Mouse (Mus musculus) midbrain, embryonic 11.5 days (tissue): ENCODE results near the gene Galk2. TPM values are rescaled to one million over a fixed set of nuclear protein-coding genes. Genes with fewer than 3 reads are reported as not detected.

ENCODE experiments used
- ATAC-seq: fragments of 200-750 bp; cut with Nextera tagmentation; 2 replicates; pipeline ENCODE4 v1.8.0; 2017; ENCODE audit warnings: moderate TSS enrichment, moderate library complexity; ENCODE audit not compliant: low FRiP score
- DNase-seq: peaks from one replicate; pipeline ENCODE4 v3.0.0; 2015; ENCODE audit warnings: low spot score; ENCODE audit errors: missing footprints
- H3K27ac ChIP-seq: fragments of 300-500 bp; sonication (generic); 2 replicates; pipeline ENCODE4 v1.5.1; 2014; ENCODE audit warnings: low read depth, low read length
- H3K27me3 ChIP-seq: fragments of 300-500 bp; sonication (generic); 2 replicates; pipeline ENCODE4 v1.6.1; 2014; ENCODE audit warnings: mild to moderate bottlenecking, low read length, moderate library complexity, mixed read lengths; ENCODE audit not compliant: control insufficient read depth, insufficient read depth
- H3K36me3 ChIP-seq: fragments of 300-500 bp; sonication (generic); 2 replicates; pipeline ENCODE4 v1.6.1; 2014; ENCODE audit warnings: mild to moderate bottlenecking, low read length, moderate library complexity, mixed read lengths; ENCODE audit not compliant: control insufficient read depth, insufficient read depth
- H3K4me1 ChIP-seq: fragments of 300-500 bp; sonication (generic); 2 replicates; pipeline ENCODE4 v1.6.1; 2014; ENCODE audit warnings: low read length; ENCODE audit not compliant: control insufficient read depth, insufficient read depth
- H3K4me2 ChIP-seq: fragments of 300-500 bp; sonication (generic); 2 replicates; pipeline ENCODE4 v1.6.1; 2014; ENCODE audit warnings: mild to moderate bottlenecking, moderate library complexity
- H3K4me3 ChIP-seq: fragments of 300-500 bp; sonication (generic); 2 replicates; pipeline ENCODE4 v1.5.1; 2014; ENCODE audit warnings: low read depth, low read length
- H3K9ac ChIP-seq: fragments of 300-500 bp; sonication (generic); 2 replicates; pipeline ENCODE4 v1.6.1; 2014; ENCODE audit warnings: low read length
- H3K9me3 ChIP-seq: fragments of 300-500 bp; sonication (generic); 2 replicates; pipeline ENCODE4 v1.6.1; 2016; ENCODE audit warnings: low read length; ENCODE audit not compliant: control insufficient read depth
- WGBS: fragments of 180-500 bp; shearing (Covaris S2); extraction: QIAGEN DNeasy Blood & Tissue Kit; methylation state at CpG from one replicate; pipeline ENCODE4 v1.1.7; 2014; 5-methylcytosine and 5-hydroxymethylcytosine counted together
- polyA plus RNA-seq: library from polyadenylated mRNA; unstranded; fragments of >200 nt; fragmentation: Nextera tagmentation; extraction: Ambion mirVana; gene quantifications from 2 replicates; pipeline ENCODE4 v1.2.1, GENCODE M21; 2014

Galk2 gene
- polyA plus RNA-seq, 1 experiment from 2014 or later, result 26.9 TPM

GRCm38 (mm10) chr2:125885891-125886576 lies 27.1 kb downstream of the Galk2 start:
- DNase-seq (no peak), ATAC-seq (no peak)
- no peaks in the 10 kb centered on the region for H3K9me3 ChIP-seq
- no peak overlapping the region for H3K27ac ChIP-seq
- H3K4me2 ChIP-seq, result no peak overlapping the region
- no peaks in the 10 kb centered on the region for H3K36me3 ChIP-seq
- WGBS, result 91% methylated on average over 4 of the region's 4 CpGs
- H3K4me1 ChIP-seq, result no peaks in the 10 kb centered on the region
- no peak overlapping the region for H3K4me3 ChIP-seq
- H3K27me3 ChIP-seq, result no peaks in the 10 kb centered on the region
- H3K9ac ChIP-seq, result no peak overlapping the region

- ATAC-seq (no peak), DNase-seq (peak; percentile 65)
- no peak overlapping the region for H3K27ac ChIP-seq
- H3K9me3 ChIP-seq, result no peaks in the 10 kb centered on the region
- no peak overlapping the region for H3K4me2 ChIP-seq
- 56% methylated on average over 6 of the region's 6 CpGs for WGBS
- H3K9ac ChIP-seq, result no peak overlapping the region
- no peaks in the 10 kb centered on the region for H3K36me3 ChIP-seq
- no peak overlapping the region for H3K4me3 ChIP-seq
- H3K4me1 ChIP-seq, result no peaks in the 10 kb centered on the region
- H3K27me3 ChIP-seq, result no peaks in the 10 kb centered on the region
These were observed 34.2 kb downstream of the Galk2 start for GRCm38 (mm10) chr2:125893096-125893495.

- Histone ChIP-seq H3K4me3 (no peak overlapping the region), H3K27ac (no peak overlapping the region), H3K36me3 (no peaks in the 10 kb centered on the region), H3K9ac (no peak overlapping the region), H3K27me3 (no peaks in the 10 kb centered on the region), H3K4me1 (no peaks in the 10 kb centered on the region), H3K9me3 (no peaks in the 10 kb centered on the region), H3K4me2 (no peak overlapping the region)
- no peak for ATAC-seq
- DNase-seq, result no peak
- WGBS, result 93% methylated on average over 4 of the region's 4 CpGs
These were observed 36.2 kb downstream of the Galk2 start for GRCm38 (mm10) chr2:125895099-125895498.

GRCm38 (mm10) chr2:125896355-125896754 lies 37.4 kb downstream of the Galk2 start:
- no peaks in the 10 kb centered on the region for H3K36me3 ChIP-seq
- no peak overlapping the region for H3K9ac ChIP-seq
- DNase-seq (no peak), ATAC-seq (no peak)
- WGBS, result 91% methylated on average over 3 of the region's 3 CpGs
- no peaks in the 10 kb centered on the region for H3K4me1 ChIP-seq
- no peak overlapping the region for H3K27ac ChIP-seq
- no peak overlapping the region for H3K4me2 ChIP-seq
- no peaks in the 10 kb centered on the region for H3K9me3 ChIP-seq
- H3K4me3 ChIP-seq, result no peak overlapping the region
- H3K27me3 ChIP-seq, result no peaks in the 10 kb centered on the region

DNA sequence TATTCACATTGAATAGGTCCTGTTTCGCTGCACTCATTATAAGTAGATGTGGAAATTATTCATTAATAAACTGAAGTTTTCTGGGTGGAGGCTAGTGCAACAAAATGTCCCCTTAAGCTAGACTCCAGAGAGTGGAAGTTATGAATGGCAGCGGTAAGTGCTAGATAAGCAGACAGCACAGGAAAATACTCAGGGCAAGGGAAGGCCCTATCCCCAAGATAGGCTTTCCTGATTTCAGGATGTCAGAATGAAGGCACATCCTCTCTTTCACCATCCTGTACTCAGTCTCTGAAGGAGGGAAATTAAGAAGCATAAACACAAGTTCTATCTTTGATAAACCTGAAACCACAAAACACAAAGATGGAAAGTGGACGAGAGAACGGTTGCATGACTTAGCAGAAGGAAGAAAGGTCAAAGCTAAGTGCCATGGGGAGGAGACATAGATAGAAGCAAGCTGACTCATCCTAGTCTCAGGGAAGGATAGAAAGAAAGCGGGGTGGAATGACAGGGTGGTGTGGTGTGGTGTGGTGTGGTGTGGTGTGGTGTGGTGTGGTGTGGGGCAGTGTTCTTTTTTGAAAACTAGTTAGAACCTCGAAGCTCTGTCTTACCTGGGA lies 42.0 kb downstream of the Galk2 start:
- no peak overlapping the region for H3K27ac ChIP-seq
- no peak overlapping the region for H3K9ac ChIP-seq
- H3K4me2 ChIP-seq, result no peak overlapping the region
- no peaks in the 10 kb centered on the region for H3K27me3 ChIP-seq
- 89% methylated on average over 6 of the region's 6 CpGs for WGBS
- no peaks in the 10 kb centered on the region for H3K9me3 ChIP-seq
- H3K36me3 ChIP-seq, result no peaks in the 10 kb centered on the region
- no peak overlapping the region for H3K4me3 ChIP-seq
- no peaks in the 10 kb centered on the region for H3K4me1 ChIP-seq
- DNase-seq, result peak; percentile 57
- no peak for ATAC-seq

GRCm38 (mm10) chr2:125901426-125901825 lies 42.5 kb downstream of the Galk2 start:
- Histone ChIP-seq H3K36me3 (no peaks in the 10 kb centered on the region), H3K27me3 (no peaks in the 10 kb centered on the region), H3K9ac (no peak overlapping the region), H3K4me2 (no peak overlapping the region), H3K9me3 (no peaks in the 10 kb centered on the region), H3K4me3 (no peak overlapping the region), H3K27ac (no peak overlapping the region), H3K4me1 (no peaks in the 10 kb centered on the region)
- ATAC-seq (no peak), DNase-seq (no peak)
- 89% methylated on average over 3 of the region's 3 CpGs for WGBS

GRCm38 (mm10) chr2:125906407-125907066 lies 47.6 kb downstream of the Galk2 start:
- ATAC-seq, result no peak
- 84% methylated on average over 4 of the region's 4 CpGs for WGBS
- no peak overlapping the region for H3K9ac ChIP-seq

GRCm38 (mm10) chr2:125907580-125908255 lies 48.8 kb downstream of the Galk2 start:
- 84% methylated on average over 4 of the region's 4 CpGs for WGBS
- Histone ChIP-seq H3K9me3 (no peaks in the 10 kb centered on the region), H3K27ac (no peak overlapping the region), H3K9ac (no peak overlapping the region), H3K36me3 (no peaks in the 10 kb centered on the region), H3K4me3 (no peak overlapping the region), H3K4me1 (no peaks in the 10 kb centered on the region), H3K27me3 (no peaks in the 10 kb centered on the region), H3K4me2 (no peak overlapping the region)
- ATAC-seq, result no peak
- no peak for DNase-seq

More at GRCm38 (mm10) chr2:125906407-125907066, 47.6 kb downstream of the Galk2 start:
- Histone ChIP-seq H3K27ac (no peak overlapping the region), H3K4me1 (no peaks in the 10 kb centered on the region), H3K4me2 (no peak overlapping the region), H3K4me3 (no peak overlapping the region), H3K27me3 (no peaks in the 10 kb centered on the region), H3K36me3 (no peaks in the 10 kb centered on the region), H3K9me3 (no peaks in the 10 kb centered on the region)
- DNase-seq, result no peak

- H3K4me1 ChIP-seq, result no peaks in the 10 kb centered on the region
- no peak overlapping the region for H3K27ac ChIP-seq
- no peak overlapping the region for H3K4me2 ChIP-seq
- no peak for DNase-seq
- ATAC-seq, result no peak
- no peaks in the 10 kb centered on the region for H3K27me3 ChIP-seq
- no peak overlapping the region for H3K9ac ChIP-seq
- no peaks in the 10 kb centered on the region for H3K9me3 ChIP-seq
- H3K36me3 ChIP-seq, result no peaks in the 10 kb centered on the region
- H3K4me3 ChIP-seq, result no peak overlapping the region
- 84% methylated on average over 1 of the region's 1 CpGs for WGBS
These were observed 55.3 kb downstream of the Galk2 start for GRCm38 (mm10) chr2:125914167-125914566.
